Mouse (Mus musculus): ENCODE data around the gene Prss27.

Gene Prss27

GRCm38 (mm10) chr17:24037844-24038243 is at the start of gene Prss27:
Gene Prss27, plus strand, starts transcription at chr17:24038144.
- WGBS = 75% methylated on average over 4 of the region's 4 CpGs

- 24% methylated on average over 2 of the region's 2 CpGs for WGBS
These were observed 48.1 kb upstream of the Prss27 start for GRCm38 (mm10) chr17:23989802-23990201.

- WGBS = 77% methylated on average over 9 of the region's 9 CpGs
These were observed 45.0 kb upstream of the Prss27 start for GRCm38 (mm10) chr17:23992789-23993553.

GRCm38 (mm10) chr17:23993559-23994428 is 44.1 kb upstream of the Prss27 start:
- 9% methylated on average over 31 of the region's 31 CpGs for WGBS

- 56% methylated on average over 7 of the region's 7 CpGs for WGBS
These were observed 43.3 kb upstream of the Prss27 start for GRCm38 (mm10) chr17:23994667-23995066.

- 22% methylated on average over 1 of the region's 1 CpGs for WGBS
These were observed 42.5 kb upstream of the Prss27 start for GRCm38 (mm10) chr17:23995421-23995820.

GRCm38 (mm10) chr17:23997901-23998300 is 40.0 kb upstream of the Prss27 start, which contains the start of gene Prss22:
Gene Prss22, minus strand, starts transcription at chr17:23998100.
- WGBS = 80% methylated on average over 2 of the region's 2 CpGs

- WGBS = 88% methylated on average over 6 of the region's 6 CpGs
These were observed 39.6 kb upstream of the Prss27 start for GRCm38 (mm10) chr17:23998383-23998782.

GRCm38 (mm10) chr17:24000404-24000803 is 37.5 kb upstream of the Prss27 start:
- WGBS = 22% methylated on average over 5 of the region's 5 CpGs

GRCm38 (mm10) chr17:24004071-24004665 is 33.8 kb upstream of the Prss27 start:
- WGBS = 85% methylated on average over 14 of the region's 14 CpGs

GRCm38 (mm10) chr17:24005049-24005448 is 32.9 kb upstream of the Prss27 start:
- WGBS = 97% methylated on average over 3 of the region's 3 CpGs

GRCm38 (mm10) chr17:24006930-24007329 is 31.0 kb upstream of the Prss27 start:
- WGBS = 52% methylated on average over 2 of the region's 2 CpGs

GRCm38 (mm10) chr17:24007391-24007790 is 30.6 kb upstream of the Prss27 start:
- WGBS = 73% methylated on average over 1 of the region's 1 CpGs

- 81% methylated on average over 4 of the region's 4 CpGs for WGBS
These were observed 29.8 kb upstream of the Prss27 start for GRCm38 (mm10) chr17:24008105-24008504.

- 63% methylated on average over 5 of the region's 5 CpGs for WGBS
These were observed 28.3 kb upstream of the Prss27 start for GRCm38 (mm10) chr17:24009617-24010016.

GRCm38 (mm10) chr17:24012921-24013320 is 25.0 kb upstream of the Prss27 start:
- 86% methylated on average over 2 of the region's 2 CpGs for WGBS

- 93% methylated on average over 5 of the region's 5 CpGs for WGBS
These were observed 23.4 kb upstream of the Prss27 start for GRCm38 (mm10) chr17:24014433-24014965.

- WGBS = 32% methylated on average over 14 of the region's 14 CpGs
These were observed 22.2 kb upstream of the Prss27 start for GRCm38 (mm10) chr17:24015727-24016126.

- 63% methylated on average over 6 of the region's 6 CpGs for WGBS
These were observed 17.2 kb upstream of the Prss27 start for GRCm38 (mm10) chr17:24020696-24021095.

- 80% methylated on average over 5 of the region's 5 CpGs for WGBS
These were observed 16.4 kb upstream of the Prss27 start for GRCm38 (mm10) chr17:24021375-24022199.

GRCm38 (mm10) chr17:24029477-24029876 is 8.5 kb upstream of the Prss27 start:
- 47% methylated on average over 7 of the region's 7 CpGs for WGBS
